Mouse (Mus musculus) C2C12 (cell line): ENCODE results near the gene Gm28042.

Source experiments
- CTCF ChIP-seq: IDR thresholded peaks from one replicate; pipeline ENCODE4 v1.5.1; 2011; ENCODE audit not compliant: control insufficient read depth, insufficient read depth, insufficient read length
- MAX ChIP-seq: IDR thresholded peaks from one replicate; pipeline ENCODE4 v1.6.1; 2011; ENCODE audit warnings: mild to moderate bottlenecking, control low read depth
- MYOD1 ChIP-seq: IDR thresholded peaks from one replicate; pipeline ENCODE4 v1.6.1; 2011; ENCODE audit warnings: low read depth; ENCODE audit not compliant: control insufficient read depth, insufficient read length

DNA sequence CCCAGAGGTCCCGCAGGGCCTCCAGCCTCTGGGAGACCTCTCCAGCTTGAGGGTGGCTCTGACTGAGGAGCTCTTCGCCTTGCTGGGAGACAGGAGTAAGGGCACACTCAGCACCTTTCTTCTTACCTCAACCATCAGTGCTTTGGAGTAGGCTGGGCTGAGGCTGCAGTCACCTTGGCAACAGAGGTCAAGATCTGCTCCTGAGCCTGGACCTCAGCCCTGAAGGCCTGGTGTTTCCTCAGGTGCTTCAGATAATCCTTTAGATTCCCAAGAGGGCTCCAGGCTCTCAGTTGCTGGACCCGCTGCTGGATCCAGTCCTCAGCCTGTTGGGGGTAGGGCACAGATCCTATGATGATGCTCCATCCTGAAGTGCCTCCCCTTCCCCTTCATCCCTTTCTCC is 32.2 kb downstream of the Gm28042 start:
- TF ChIP-seq CTCF (no peak), MAX (no peak), MYOD1 (no peak)
